Mouse (Mus musculus) frontal cortex, adult 2 months (tissue): Measurements from ENCODE around the gene Tuba1b. TPM values are rescaled to one million over a fixed set of nuclear protein-coding genes. Genes with fewer than 3 reads are reported as not detected.

ENCODE experiments used
- DNase-seq, 2 experiments: peaks; one replicate each; pipeline ENCODE4 v3.0.0; 2022; ENCODE audit warnings: low spot score in 1 of 2; ENCODE audit errors: extremely low spot score in 1 of 2
- polyA plus RNA-seq: library from polyadenylated mRNA; depleted of rRNA; stranded (reverse); fragments of >200 nt; gene quantifications from 2 replicates; pipeline ENCODE4 v1.2.3, GENCODE M21; 2012; rRNA removed

The Tuba1b gene
- 1,157 and 1,186 TPM in 2 replicates for polyA plus RNA-seq

DNA sequence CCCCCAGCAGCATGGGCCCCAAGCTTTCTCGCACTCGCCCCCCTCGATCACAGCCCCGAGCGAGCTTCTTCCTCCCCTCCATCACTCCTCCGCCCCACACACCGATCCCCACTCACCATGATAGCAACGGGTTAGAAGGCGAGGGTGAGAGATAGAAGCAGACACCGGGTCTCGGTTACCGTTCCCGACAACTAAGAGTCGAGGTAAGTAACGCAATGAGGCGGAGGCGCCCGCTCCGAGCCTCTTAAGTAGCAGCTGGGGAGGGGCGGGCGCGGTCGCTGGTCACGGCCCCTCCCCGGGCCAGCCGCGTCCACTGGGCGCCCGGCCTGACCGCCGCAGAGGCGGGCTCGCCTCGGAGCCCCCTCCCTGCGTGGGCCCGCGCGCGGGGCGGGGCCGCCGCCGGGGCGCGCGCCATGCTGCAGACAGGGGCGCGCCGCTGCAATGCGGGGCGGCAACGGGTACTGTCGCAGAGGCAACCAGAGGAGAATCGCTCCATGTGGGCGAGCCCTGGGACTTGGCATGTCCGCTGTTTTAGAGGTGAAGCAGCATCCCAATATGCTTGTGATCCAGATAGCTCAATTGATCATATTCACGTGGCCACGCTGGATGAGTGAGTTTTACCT is at the start of gene Tuba1b:
TSS of gene Tuba1b (minus strand) at position 349 of the 623 bp plus-strand sequence.
- DNase-seq = peak; percentile 81 to 90

DNA sequence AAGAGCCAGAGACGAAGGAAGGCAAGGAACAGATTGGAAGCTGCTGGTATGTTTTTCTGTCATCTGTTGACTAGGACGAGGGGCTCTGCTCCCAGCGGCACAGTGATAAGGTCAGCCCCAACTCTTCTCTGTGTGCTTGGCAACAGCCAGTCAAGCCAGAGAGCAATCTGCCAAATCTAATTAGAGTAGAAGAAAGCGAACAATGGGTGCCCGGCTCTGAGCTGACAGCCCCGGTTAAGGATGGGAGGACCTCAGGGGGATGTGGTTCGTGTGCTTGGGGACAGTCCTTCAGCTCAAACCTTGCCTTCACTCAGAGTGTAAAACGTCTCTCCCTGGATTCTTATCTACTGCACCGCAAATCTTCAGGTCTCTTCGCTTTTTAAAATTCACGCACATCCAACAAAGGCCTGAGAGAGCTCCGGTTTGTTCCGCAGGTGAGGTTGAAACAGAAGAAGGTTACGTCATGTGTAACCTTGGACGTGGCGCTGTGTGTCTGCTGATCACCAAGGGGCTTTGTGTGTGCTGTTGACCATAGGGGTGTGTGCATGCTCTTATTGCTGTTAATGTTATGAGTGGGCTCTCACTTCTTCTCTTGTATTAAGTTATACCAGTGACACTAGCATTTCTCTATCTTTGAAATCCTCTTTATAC is 49.2 kb upstream of the Tuba1b start:
- no peak for DNase-seq

DNA sequence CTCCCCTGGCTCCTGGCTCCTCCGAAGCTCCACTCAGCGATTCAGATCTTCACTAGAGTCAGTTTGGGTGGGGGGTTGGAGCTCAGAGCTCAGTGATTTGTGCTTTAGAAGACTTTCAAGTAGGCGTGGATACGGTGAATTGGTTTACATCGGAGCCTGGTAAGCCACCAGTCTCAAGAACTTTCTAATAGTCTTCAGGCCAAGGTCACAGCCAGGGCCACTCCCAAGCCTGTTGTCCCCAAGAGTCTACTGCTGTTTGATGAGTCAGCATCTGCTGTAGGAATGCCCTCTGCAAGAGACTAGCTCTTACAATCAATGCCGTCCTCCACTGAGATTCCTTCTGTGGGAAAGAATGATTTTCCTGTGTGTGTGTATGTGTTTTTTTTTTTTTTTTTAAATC is 47.7 kb upstream of the Tuba1b start:
- DNase-seq = no peak

DNA sequence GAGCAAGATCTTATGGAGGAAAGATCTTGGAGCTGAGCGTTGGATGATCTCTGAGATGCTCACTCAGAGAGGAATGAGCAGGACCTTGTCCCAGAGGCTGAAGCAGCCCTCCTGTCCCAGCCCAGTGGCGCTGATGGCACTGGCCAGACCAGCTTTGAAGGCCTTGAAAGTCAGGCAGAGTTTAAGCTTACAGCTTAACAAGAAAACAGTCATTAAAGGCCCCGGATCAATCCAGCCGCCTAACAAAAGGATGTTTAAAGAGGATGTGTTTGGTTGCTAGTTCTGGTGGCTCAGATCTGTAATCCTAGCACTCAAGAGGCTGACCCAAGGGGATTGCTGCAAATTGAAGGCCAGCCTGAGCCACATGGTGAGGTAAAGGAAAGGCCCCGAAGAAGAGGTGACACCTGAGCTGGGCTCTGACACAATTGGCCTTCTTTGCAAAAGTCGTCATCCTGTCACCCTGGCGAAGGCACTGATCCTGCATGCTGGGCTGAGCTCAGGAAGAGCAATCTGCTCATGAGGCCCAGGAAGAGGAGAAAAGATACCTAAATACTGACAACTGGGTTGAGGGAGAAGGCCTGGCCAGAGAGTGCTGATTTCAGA is 45.7 kb upstream of the Tuba1b start:
- DNase-seq = no peak

DNA sequence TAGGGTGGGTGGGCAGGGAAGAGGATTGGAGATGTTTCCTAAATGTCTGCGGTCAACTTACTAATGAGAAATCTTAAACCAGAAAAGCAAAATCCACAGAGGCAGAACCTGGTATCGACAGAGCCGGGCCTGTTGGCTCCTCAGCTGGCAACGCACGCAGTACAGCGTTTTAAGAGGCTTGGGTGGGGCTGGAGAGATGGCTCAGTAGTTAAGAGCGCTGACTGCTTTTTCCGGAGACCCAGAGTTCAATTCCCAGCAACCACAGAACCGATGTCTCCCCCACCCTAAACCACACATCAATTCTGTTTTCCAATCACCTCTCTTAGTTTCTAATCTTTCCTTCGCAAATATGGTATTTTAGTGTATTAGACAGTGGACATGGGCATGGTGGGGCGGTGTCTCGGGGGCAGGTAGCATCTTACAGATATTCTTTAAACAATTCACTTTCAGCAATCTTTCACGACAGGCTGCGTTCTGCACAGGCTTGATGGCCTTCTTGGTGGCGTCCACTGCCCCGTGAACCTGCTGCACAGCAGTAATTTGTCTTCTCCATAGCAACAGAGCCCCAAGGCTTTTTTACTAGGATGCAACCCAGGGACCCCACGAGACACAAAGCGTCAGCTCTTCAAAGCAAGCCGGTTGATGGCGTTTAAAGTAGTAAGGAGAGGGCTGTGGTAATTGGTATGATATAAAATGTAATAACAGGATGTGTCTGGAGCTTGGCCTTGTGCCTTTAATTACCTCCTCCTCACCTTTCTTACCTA is 44.2 kb upstream of the Tuba1b start:
- no peak for DNase-seq

DNA sequence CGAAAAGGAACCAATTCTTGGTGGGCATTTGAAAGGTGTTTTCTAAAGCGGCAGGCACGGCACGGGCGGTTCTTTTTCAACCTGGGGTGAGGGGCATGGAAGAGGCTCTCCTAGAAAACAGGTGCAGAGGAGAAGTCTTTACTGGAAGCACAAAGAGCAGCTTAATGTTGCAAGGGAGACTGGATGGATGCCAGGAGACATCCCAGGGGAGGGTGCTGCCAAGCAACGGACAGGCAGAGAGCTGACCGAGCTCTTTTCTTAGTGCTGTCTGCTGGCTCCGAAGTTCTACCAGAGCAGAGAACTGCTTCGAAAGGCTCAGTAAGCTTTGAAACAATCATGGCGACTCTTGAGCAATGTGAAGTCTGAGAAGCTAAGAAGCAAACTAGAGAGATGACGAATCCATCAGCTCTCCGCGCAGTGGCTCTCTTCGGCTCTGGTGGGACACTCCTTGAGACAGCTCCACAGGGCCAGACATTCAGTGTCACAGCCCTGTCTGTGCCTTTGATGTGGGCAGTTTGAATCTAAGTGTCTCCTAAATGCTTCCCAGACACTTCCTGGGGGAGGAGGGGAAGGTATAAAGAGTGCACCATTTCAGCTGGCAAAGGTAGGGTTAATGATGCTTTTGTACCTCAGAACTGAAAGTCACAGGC is 43.5 kb upstream of the Tuba1b start:
- DNase-seq = peak in 1 of 2 experiments; percentile 71

DNA sequence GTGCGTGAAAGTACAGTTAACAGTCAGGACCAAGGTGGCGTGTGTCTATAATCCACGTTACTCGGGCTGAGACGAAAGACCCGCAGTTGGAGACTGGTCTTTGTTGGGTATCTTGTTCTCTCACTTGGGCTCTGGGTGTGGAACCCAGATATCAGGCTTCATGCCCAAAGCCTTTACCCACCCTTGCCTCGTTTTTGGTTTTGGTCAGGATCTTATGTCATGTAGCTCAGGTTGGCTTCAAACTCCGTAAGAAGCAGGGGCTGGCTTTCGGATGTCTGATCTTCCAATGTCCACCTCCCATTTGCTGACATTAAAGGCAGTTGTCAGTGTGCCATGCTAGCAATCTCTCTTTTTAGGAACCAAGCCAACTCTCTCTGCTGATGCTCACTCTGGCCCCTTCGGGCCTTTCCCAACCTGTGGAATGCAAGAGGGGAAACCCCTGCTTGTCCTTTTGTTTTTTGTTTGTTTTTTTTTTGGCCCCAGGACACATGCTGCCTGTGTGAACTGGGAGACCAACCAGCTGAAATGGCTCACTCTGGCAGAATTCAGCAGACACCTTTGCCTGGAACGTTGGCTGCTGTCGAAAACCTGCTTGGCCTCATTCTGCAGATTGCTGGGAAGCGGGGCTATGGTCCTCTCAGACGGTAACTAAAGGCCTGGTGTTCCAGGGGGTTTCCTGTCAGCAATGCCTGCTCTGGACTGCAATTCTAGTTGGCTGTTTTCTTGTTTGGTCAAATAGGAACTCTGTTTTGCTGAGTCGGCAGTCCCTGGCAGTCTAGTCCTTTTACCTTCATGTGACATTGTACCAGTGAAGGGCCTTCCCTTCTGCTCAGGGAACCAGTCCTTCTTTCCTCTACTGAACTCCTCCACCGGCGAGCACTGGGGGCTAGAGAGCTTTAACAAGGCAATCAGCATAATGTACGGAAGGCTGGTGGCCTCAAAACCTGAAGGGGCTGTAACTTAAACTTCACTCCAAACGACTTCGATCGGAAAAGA is 42.7 kb upstream of the Tuba1b start:
- no peak for DNase-seq

DNA sequence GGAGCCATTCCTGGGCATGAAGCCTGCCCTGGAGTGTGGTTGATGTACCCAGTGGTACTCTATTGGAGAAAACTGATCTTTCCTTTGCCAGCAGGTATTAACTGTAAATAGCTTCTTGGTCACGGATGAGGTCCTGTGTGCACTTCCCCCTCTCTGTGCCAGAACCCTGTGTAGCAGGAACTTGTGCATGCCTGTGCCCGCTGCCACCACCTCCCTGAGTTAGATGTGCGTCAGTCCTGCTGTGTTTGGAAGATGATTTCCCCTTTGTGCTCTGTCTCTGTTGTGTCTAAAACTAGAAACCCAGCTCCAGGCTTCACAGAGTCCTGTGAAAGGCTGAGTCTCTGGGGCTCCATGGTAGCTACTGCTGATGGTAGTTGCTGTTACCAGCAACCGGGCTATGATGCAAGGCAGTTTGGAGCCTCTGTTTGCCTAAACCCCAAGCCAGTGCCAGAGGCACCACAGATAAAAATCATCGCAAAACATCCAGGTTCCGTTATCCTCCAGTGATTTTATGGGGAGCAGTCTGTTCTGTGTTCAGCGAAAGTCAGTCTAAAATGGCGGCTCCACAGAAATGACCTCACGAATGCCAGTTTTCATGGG is 38.8 kb upstream of the Tuba1b start:
- no peak for DNase-seq

DNA sequence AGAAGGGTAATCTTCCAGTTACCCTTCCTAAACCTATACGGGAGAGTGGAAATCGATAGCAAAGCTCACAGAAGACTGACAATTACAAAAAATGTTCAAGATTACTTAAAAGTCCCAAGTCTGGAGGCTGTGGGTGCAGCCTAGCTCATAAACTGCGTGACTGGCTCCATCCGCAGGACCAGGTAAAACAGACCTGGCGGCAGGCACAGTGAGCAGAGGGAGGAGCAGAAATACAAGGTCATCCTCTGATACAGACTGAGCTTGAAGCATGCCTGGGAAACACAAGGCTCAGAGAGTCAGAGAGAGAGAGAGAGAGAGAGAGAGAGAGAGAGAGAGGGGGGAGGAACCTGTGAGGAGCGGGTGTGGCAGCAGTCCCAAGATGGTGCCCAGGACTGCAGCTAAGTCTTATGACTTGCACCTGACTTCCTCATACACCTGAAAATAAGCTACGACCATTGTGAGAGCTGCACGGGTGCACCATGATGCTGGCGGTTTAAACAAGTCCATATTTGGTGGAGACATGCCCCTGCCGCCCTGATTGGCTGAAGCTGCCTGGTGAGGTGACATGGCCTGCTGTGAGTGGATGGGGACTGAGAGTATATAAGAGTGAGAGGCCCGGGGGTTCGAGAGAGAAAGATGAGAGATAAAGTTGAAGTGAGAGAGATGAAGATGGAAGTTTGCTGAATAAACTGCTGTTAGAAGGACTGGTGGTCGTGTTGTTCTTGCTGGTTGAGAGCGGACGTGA is 37.4 kb upstream of the Tuba1b start:
- DNase-seq = peak in 1 of 2 experiments; percentile 45

DNA sequence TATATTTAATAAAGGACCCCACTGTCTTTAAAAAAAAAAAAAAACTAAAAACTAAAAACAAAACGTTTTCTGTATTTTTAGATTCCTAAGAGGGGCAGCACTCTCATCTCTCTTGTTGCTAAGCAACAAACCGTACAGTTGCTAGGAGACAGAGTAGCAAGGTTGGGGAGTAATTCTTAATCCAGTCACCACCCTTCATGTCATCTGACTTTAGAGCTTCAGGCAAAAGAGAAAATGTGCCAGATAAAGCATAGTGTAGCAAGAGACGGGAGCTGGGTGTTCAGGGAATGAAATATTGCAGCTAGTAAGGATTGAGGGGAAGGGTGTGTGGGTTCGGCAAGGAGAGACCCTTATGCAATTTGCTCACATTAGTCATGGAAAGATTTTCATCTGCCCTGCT is 36.7 kb upstream of the Tuba1b start:
- DNase-seq = peak; percentile 76 to 84

DNA sequence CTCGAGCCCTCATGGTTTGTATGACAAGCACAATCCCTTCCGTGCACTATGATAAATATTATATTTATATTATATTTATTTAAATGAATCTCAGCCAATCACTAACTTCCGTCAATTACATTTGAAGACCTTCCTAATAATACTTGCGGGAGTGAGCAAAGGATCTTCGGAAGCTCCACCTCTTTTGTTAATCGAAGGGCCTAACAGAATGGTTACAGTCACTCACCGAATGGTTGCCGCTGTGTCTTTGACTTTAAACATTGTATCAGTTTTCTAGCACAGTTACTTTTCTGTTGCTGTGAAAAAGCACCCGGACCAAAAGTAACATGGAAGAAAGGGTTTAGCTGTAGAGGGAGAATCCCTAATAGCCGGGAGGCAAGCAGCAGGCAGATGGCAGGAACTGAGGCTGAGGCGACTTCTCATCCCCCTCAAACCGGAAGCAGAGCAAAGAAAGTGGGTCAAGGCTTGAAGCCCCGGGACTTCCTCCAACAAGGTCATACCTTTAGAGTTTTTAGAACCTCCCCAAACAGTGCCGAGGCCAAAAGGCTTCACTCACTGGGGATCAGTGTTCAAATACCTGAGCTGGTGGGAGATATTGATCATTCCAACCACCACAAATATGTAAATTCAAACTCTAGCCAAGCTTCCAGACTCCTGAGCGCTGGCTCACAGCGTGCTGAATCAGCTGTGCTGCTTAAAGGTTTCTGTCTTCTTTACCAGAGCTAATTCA is 35.2 kb upstream of the Tuba1b start:
- peak in 1 of 2 experiments; percentile 40 for DNase-seq

DNA sequence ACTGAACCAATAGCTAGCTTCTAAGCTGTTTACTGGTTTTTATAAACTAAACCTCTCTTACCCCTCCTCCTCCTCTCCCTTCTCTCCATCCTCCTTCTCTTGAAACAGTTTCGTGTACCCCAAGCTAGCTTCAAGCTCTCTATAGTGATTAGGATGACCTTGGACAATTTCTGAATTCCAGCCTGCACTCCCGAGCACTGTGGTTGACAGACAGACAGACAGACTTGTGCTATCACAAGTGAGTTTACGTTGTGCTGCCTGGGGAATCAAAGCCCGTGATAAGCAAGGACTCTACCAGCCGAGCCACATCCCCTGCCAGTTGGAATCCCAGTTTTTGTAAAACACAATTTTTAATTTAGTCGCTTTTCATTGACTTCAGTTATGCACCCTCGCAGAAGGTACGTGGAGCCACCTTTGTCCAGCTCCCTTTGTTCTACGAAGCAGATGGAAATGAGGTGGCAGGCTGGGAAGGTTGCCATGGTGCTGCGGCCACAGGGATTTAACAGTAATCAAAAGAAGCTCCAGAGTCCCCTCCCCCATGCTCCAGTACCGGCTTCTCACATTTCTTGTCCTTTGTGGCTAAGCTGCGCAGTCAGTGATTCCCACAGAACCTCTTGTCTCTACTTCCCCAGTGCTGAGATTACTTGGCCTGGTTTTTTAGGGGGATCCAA is 34.5 kb upstream of the Tuba1b start:
- peak in 1 of 2 experiments; percentile 68 for DNase-seq

DNA sequence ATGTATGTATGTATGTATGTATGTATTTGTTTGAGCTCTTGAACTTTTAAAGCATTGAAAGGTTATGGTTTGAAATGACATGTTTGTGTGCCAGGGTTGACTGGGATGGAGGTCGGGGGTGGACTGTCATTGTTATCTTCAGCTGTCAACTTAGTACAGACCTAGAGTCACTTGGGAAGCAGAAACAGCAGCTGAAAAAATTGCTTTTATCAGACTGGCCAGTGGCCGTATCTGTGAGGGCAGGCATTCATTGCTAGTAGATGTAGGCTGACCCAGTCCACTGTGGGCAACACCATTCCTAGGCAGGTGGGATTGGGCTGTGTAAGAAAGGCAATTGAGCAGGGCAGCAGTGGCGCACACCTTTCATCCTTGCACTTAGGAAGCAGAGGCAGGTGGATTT is 25.2 kb upstream of the Tuba1b start:
- DNase-seq = no peak

DNA sequence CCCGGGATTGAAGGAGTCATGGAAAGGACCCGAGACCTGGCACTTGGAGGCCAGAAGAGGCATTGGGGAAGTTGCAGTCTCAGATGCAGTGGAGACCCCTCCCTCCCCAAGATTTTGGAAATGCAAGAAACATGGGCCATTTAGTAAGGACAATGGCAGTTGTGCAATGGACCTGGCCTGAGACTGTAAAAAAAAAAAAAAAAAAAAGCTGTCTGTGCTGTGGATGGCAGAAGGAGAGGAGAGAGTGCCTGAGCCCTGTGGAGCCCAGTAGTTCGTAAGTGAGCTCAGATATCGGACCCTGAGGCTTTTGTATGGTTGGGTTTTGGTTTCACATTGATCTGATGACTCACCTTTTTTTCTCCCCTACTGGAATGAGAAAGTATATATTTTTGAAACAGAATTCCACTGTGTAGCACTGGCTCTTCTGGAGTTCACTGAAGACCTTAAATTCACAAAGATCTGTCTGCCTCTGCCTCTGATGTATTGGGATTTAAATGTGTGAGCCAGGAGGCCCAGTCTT is 24.6 kb upstream of the Tuba1b start:
- DNase-seq = no peak

DNA sequence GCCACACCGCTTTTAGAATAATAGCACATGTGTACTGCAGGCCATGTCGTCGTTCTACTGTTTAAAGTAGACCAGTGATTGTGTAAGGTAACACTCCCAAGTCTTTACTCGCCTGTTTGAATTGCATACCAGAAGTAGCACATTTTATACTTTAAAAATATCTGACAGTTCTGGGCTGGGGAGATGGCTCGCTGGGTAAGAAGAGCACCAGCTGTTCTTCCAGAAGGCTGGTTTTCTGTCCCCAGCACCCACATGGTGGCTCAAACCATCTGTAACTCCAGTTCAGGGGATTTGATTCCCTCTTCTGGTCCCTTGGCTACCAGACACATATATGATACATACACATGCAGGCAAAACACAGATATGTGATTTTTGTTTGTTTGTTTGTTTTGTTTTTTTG is 23.1 kb upstream of the Tuba1b start:
- DNase-seq = no peak

DNA sequence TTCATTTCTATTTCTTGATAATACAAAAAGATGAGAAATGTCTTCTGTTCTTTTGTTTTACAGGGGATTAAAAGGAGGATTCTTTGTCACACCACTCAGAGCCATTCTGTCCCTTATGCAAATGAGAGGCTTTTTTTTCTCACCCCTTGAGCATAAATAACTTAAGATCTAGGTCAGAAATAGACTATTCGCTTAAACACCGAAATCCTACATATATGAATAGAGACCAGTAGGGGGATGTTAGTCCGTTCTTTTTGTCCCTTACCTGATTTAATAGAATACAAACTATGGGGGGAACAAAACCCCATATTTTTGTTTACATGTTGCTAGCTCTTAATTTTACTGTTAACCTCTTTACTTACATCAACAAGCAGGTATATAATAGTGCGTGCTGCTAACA is 21.6 kb upstream of the Tuba1b start:
- DNase-seq = no peak

DNA sequence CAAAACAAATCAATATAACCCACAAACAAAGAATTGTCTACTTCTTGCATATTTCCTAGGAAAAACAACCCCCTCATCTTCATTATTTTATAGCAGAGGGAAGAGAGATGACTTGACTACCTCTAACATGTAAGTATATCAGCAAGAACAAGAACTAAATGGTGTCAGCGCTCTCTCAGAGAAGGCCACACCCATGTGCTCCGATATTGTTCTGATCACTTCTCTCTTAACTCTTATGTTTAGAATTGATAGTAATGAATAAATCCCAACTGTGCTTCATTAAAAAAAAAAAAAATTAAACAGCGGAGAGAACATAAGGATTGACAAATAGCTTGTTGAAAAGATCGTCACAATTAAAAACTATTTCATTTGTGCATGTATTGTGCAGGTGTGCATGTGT is 21.0 kb upstream of the Tuba1b start:
- no peak for DNase-seq
